Mouse (Mus musculus): ENCODE data around the gene Twf2.

GRCm38 (mm10) chr9:106254001-106254400 is 51.1 kb downstream of the Twf2 start:
- TF ChIP-seq CTCF (IDR thresholded peaks at IDR 0.05; ENCODE audit: low read depth, low read length) (no peak), POLR2A (IDR thresholded peaks at IDR 0.05; ENCODE audit: borderline replicate concordance, low read depth, low read length) (no peak)
